Mouse (Mus musculus): Measurements from ENCODE around the gene Gm10638. TPM values are rescaled to one million over a fixed set of nuclear protein-coding genes. Genes with fewer than 3 reads are reported as not detected.

Gene Gm10638
- total and polyA plus RNA-seq, 2 experiments from 2014 or later: 0.43 to 8.2 TPM

DNA sequence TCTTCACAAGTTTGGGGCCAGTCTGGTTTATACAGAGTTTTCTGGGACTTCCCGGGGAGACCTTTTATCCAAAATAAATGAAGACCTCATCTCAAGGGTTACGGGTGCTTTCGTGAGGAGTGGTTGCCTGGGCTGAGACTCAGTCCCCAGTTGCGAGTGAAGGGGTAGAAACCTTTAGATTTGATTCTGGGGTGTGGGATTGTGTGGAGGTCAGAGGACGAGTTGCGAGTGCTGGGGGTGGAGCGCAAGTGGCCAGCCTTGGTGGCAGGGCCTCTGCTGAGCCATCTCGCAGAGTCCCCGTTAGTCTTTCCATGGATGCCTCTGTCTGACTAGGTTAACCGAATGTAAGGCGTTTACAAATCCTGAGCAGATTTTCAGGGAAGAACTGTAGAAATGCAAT, 1.0 kb downstream of the Gm10638 start:
- Histone ChIP-seq H3K4me3 (ENCODE audit: low read depth, low read length) (peak overlapping the region; percentile 97), H3K9me3 (ENCODE audit: low read length) (no peaks in the 10 kb centered on the region), H3K27me3 (ENCODE audit: insufficient read depth, low read length) (no peaks in the 10 kb centered on the region), H3K4me2 (ENCODE audit: low read depth) (peak overlapping the region; percentile 77), H3K9ac (peak overlapping the region; percentile 95), H3K27ac (ENCODE audit: low read depth, low read length) (peak overlapping the region; percentile 96), H3K4me1 (ENCODE audit: insufficient read depth) (peaks cover 16% of the 10 kb centered on the region), H3K36me3 (ENCODE audit: insufficient read depth) (no peaks in the 10 kb centered on the region)
- no peak for TF ChIP-seq CTCF (IDR thresholded peaks at IDR 0.05; ENCODE audit: low read depth)
- DNase-seq (no peak), ATAC-seq (no peak)
- WGBS: 4% methylated on average over 11 of the region's 11 CpGs

DNA sequence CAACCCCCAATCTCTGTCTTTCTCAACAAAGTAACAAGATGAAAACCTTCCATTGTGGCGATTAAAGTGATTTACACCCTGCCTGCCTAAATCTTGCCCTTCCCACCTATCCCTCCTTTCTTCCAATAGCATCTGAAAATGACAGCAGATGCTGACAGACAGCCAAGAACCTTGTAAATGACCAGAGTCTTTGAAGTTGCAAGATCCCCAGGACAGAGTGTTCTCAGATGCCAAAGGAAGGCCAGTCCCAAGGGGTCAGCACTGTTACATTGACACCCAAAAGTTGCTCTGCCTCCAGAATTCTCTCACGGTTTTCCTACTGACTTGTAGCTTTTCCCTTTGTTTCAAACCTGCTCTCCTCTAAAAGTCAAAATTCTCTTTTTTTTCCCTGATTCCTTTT, 4.3 kb downstream of the Gm10638 start:
- Histone ChIP-seq H3K27ac (ENCODE audit: low read depth, low read length) (no peak overlapping the region), H3K4me1 (ENCODE audit: insufficient read depth) (0 out of 2 replicates have a peak, but pooled peaks cover 7% of the 10 kb centered on the region), H3K4me2 (ENCODE audit: low read depth) (no peak overlapping the region), H3K4me3 (ENCODE audit: low read depth, low read length) (no peak overlapping the region), H3K9me3 (ENCODE audit: low read length) (no peaks in the 10 kb centered on the region), H3K9ac (no peak overlapping the region), H3K27me3 (ENCODE audit: insufficient read depth, low read length) (no peaks in the 10 kb centered on the region), H3K36me3 (ENCODE audit: insufficient read depth) (no peaks in the 10 kb centered on the region)
- DNase-seq (no peak), ATAC-seq (no peak)
- WGBS: 60% methylated on average over 2 of the region's 2 CpGs
- TF ChIP-seq CTCF (IDR thresholded peaks at IDR 0.05; ENCODE audit: low read depth): no peak

DNA sequence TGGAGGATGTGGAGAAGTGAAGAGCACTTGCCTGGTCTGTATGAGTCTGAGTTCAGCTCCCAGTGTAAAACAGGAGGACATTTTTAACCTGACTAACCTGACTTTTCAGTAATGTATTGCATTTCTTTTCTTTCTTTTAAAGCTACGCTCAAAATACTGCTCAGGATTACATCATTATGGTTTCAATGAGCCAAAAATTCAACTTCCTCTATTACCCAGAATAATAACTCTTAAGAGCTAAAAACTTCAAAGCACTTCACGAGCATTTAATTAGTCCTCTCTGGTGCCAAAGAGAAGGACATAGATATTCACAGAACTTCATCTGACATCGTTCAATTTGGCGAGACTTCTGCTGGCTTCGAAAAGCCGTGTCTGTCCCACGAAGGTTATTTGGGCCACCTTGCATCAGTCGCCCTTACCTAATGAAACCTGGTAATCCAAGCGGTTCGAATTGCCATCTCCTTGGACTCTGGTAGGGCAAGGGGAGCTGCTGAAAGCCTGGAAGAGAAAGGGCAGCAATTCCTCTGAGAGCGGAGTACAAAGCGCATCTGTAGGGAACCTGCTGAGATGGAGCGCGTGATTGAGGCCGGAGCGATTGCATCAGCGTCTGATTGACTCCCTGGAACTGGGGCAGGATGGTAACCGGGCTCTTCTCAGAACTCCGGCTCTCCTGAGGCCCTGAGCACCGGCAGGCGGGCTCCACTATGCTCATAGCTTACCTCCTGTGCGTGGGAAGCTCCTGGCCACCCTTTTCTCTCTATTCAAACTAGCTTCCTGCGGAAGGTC, 11.6 kb downstream of the Gm10638 start:
- H3K9ac ChIP-seq: peak overlapping the region; percentile 10; the same call in 1 of the 2 replicates

DNA sequence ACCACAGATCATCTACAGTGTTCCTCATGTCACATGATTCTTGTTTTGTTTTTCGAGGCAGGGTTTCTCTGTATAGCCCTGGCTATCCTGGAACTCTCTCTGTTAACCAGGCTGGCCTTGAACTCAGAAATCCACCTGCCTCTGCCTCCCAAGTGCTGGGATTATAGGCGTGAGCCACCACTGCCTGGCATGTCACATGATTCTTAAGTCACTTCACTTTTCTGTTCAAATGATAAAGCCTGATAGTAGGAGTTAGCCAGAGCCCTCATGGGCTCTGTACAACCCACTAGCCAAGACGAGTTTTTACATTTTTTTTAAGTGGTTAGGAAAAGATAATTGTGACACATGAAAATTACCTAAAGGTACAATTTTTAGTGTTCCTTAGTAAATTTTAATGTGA, 13.2 kb downstream of the Gm10638 start:
- TF ChIP-seq CTCF (IDR thresholded peaks at IDR 0.05; ENCODE audit: low read depth): no peak
- ATAC-seq (no peak), DNase-seq (no peak)
- H3K4me1 ChIP-seq (ENCODE audit: insufficient read depth): peaks cover 6% of the 10 kb centered on the region; the same call in 1 of the 2 replicates
- no peak overlapping the region for H3K4me2 ChIP-seq (ENCODE audit: low read depth)
- H3K36me3 ChIP-seq (ENCODE audit: insufficient read depth): no peaks in the 10 kb centered on the region
- H3K9ac ChIP-seq: no peak overlapping the region
- H3K9me3 ChIP-seq (ENCODE audit: low read length): no peaks in the 10 kb centered on the region
- H3K27me3 ChIP-seq (ENCODE audit: insufficient read depth, low read length): no peaks in the 10 kb centered on the region
- WGBS: 87% methylated on average over 3 of the region's 3 CpGs
- H3K27ac ChIP-seq (ENCODE audit: low read depth, low read length): no peak overlapping the region
- H3K4me3 ChIP-seq (ENCODE audit: low read depth, low read length): no peak overlapping the region

More for the DNA sequence above, 11.6 kb downstream of the Gm10638 start:
- H3K4me1 ChIP-seq (ENCODE audit: insufficient read depth): peaks cover 6% of the 10 kb centered on the region; the same call in 1 of the 2 replicates
- ATAC-seq (peak; percentile 42; the same call in 1 of the 2 replicates), DNase-seq (peak; percentile 35)
- H3K27ac ChIP-seq (ENCODE audit: low read depth, low read length): no peak overlapping the region
- H3K27me3 ChIP-seq (ENCODE audit: insufficient read depth, low read length): no peaks in the 10 kb centered on the region
- peak overlapping the region; percentile 40 for H3K4me2 ChIP-seq (ENCODE audit: low read depth)
- no peaks in the 10 kb centered on the region for H3K36me3 ChIP-seq (ENCODE audit: insufficient read depth)
- no peak for TF ChIP-seq CTCF (IDR thresholded peaks at IDR 0.05; ENCODE audit: low read depth)
- no peaks in the 10 kb centered on the region for H3K9me3 ChIP-seq (ENCODE audit: low read length)
- H3K4me3 ChIP-seq (ENCODE audit: low read depth, low read length): 0 out of 2 replicates have a peak overlapping the region, but pooled peaks have one; percentile 12
- 7% methylated on average over 23 of the region's 23 CpGs for WGBS

DNA sequence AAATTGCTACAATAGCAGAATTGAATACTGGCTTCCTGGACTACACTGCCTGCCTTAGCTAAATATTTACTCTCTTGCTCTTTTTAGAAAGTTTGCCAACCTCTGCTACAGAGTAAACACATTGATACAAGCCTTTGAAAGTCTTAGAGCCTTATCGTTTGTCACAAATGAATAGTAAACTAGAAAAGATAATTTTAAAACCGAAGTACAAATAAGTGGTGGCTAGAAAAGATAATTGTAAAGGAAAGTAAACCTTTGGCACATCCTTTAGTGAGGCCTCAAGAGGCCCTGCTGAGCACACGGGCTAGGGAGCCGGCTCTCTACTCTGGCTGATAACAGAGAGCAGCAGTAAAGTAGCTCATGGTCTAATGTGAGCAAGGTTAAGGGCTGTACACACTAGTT, 13.6 kb downstream of the Gm10638 start:
- Histone ChIP-seq H3K4me2 (ENCODE audit: low read depth) (no peak overlapping the region), H3K27ac (ENCODE audit: low read depth, low read length) (no peak overlapping the region), H3K9ac (no peak overlapping the region), H3K9me3 (ENCODE audit: low read length) (no peaks in the 10 kb centered on the region), H3K36me3 (ENCODE audit: insufficient read depth) (no peaks in the 10 kb centered on the region), H3K4me3 (ENCODE audit: low read depth, low read length) (no peak overlapping the region), H3K4me1 (ENCODE audit: insufficient read depth) (peaks cover 6% of the 10 kb centered on the region; the same call in 1 of the 2 replicates), H3K27me3 (ENCODE audit: insufficient read depth, low read length) (no peaks in the 10 kb centered on the region)
- ATAC-seq: no peak
- 58% methylated on average over 4 of the region's 4 CpGs for WGBS
- no peak for TF ChIP-seq CTCF (IDR thresholded peaks at IDR 0.05; ENCODE audit: low read depth)
- no peak for DNase-seq

DNA sequence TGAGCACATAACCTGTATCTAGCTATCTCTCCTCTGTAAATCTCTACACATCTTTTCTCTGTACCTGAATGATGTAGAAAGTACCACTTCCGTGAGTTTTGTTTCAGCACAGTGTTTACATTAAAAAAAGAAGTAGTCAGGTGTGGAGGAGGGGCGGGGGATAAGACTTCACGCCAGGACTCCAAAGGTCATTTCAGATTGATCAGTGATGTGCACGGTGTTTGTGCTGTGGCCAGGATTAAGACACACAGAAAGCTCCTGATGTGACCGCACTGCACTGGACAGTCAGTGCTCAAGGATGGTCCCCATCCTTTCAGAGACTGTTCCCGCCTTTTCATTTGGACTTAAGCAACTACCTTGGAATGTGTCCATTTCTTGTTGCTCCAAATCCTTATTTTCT, 15.2 kb downstream of the Gm10638 start:
- Histone ChIP-seq H3K4me1 (ENCODE audit: insufficient read depth) (peaks cover 6% of the 10 kb centered on the region; the same call in 1 of the 2 replicates), H3K4me3 (ENCODE audit: low read depth, low read length) (no peak overlapping the region), H3K9me3 (ENCODE audit: low read length) (no peaks in the 10 kb centered on the region), H3K36me3 (ENCODE audit: insufficient read depth) (no peaks in the 10 kb centered on the region), H3K4me2 (ENCODE audit: low read depth) (no peak overlapping the region), H3K27me3 (ENCODE audit: insufficient read depth, low read length) (no peaks in the 10 kb centered on the region), H3K9ac (no peak overlapping the region), H3K27ac (ENCODE audit: low read depth, low read length) (no peak overlapping the region)
- DNase-seq: no peak
- no peak for TF ChIP-seq CTCF (IDR thresholded peaks at IDR 0.05; ENCODE audit: low read depth)
- 56% methylated on average over 6 of the region's 6 CpGs for WGBS
- ATAC-seq: no peak

DNA sequence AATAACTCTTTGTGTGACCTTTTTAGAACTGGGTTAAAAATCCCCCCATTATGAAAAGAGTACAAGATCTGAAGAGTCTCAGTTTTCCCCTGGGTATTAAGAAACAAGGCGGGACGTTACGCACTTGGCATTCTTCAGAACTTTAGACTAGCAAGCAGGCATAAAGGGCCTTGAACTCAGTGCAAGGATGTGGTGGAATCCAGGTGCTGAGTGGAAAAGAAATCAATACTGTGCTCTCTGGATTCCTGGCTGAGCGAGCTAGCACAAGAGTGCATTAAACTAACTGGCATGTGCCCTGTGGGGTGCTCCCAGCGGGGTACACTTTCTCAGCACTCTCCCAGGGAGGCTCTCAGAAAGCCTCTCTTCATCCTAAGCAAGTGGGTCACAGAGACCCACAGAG, 17.3 kb downstream of the Gm10638 start:
- no peaks in the 10 kb centered on the region for H3K9me3 ChIP-seq (ENCODE audit: low read length)
- H3K36me3 ChIP-seq (ENCODE audit: insufficient read depth): no peaks in the 10 kb centered on the region
- H3K4me1 ChIP-seq (ENCODE audit: insufficient read depth): no peaks in the 10 kb centered on the region
- no peak overlapping the region for H3K27ac ChIP-seq (ENCODE audit: low read depth, low read length)
- H3K4me2 ChIP-seq (ENCODE audit: low read depth): no peak overlapping the region
- H3K9ac ChIP-seq: no peak overlapping the region
- no peak overlapping the region for H3K4me3 ChIP-seq (ENCODE audit: low read depth, low read length)
- DNase-seq: no peak
- WGBS: 48% methylated on average over 5 of the region's 5 CpGs
- H3K27me3 ChIP-seq (ENCODE audit: insufficient read depth, low read length): no peaks in the 10 kb centered on the region
- no peak for TF ChIP-seq CTCF (IDR thresholded peaks at IDR 0.05; ENCODE audit: low read depth)
- no peak for ATAC-seq

Data from forebrain, postnatal 0 days (tissue).